Mouse (Mus musculus) kidney, adult 2 months (tissue): ENCODE data around the gene Ppp2r5d.
A peak's percentile ranks its signal among the peaks of the same experiment; 100 is the strongest.

ENCODE experiments used
- CTCF ChIP-seq: fragments of 200-500 bp; conservative IDR thresholded peaks from 2 replicates; pipeline ENCODE4 v1.5.1; 2011; ENCODE audit warnings: low read depth, mild to moderate bottlenecking, control low read depth, low read length, moderate library complexity, mixed read lengths; ENCODE audit not compliant: insufficient read depth, insufficient read length
- POLR2A ChIP-seq: fragments of 200-500 bp; IDR thresholded peaks from one replicate; pipeline ENCODE4 v1.6.1; 2011; ENCODE audit warnings: low read depth, low read length, control low read depth

DNA sequence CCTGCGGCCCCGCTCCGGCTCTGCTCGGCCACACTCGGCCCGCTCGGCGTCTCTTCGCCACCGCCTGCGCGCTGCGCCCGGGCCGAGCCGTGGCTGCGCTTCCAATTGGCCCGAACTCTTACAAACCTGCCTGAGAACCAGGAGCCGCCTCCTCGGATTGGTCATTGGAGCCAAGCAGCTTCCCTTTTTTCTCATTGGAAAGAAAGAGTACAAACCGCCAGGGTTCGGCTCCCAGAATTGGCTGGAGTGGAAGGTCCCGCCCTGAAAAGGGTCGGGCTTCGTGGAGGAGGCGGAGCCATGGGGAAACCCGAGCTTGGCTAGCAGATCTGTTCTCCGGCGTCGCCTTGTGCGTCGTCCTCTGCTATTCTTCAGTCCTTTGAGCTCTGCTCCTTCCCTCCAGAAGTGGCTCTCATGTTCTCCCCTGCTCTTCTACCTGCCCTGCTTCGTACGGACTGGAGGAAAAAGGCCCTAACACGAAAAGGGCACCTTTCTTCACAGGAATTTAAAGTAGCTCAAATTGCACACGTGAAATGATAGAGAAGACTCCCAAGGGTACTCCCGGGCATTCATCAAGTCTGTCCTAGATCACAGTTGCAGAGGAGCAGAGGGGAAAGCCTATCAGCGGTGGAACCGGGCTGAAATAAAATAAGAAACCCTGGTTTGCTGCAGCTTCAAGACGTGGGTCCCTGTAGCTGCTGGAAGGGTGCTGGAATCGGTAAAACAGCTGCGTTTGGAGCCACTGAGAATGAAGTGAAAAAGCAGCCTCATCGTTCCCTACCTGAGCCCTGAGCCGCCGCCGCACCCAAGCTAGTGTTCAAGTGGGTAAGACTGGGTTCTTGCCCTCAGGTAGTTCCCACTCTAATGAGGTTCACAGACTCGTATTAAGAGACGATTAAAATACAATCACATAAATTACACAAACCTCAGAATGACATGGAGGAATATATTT is at the start of gene Ppp2r5d:
- TF ChIP-seq CTCF (no peak), POLR2A (peak; percentile 39)
